12 mouse cellular contexts compared by ENCODE assay signal in the genomic region with DNA sequence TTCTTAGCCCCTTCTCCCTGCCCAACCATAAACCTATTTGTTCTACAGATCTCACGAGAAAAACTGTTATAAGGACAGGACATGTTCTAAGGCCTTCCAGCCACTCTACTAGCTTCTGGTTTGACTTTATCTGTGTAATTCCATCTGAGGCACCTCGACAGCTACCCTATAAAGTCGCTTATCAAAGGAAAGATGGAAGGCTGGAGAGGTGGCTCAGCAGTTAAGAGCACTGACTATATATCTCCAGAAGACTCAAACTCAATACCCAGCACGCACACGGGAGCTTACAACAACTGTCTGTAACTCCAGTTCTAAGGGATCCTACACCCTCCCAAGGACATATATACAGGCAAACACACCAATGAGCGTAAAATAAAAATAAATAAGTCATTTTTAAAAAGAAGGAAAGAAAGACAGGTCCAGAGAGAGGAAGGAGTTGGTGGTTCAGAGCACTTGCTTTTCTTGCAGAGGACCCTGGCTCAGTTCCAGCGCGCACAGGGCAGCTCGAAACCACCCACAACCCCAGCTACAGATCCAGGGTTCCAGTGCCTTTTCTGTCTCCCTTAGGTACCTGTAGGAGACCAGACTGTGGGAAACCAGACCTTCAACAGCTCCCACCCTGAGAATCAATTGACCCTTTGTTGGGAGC.
"Had no signal": no experiment of that assay in that cellular context is flagged by ENCODE, and none has a peak within 500 bp of the region (broad histone marks: within the 10 kb centered on the region; RNA-seq: fewer than 3 reads in every experiment).

No protein-coding gene starts in this region.

- H3K27me3 ChIP-seq: intestine, embryonic 15.5 days; kidney, embryonic 15.5 days; limb, embryonic 13.5 days; neural tube, embryonic 12.5 days had no signal

- H3K4me2 ChIP-seq: intestine, embryonic 15.5 days; kidney, embryonic 15.5 days; limb, embryonic 13.5 days; neural tube, embryonic 12.5 days had no signal

- ATAC-seq: intestine, embryonic 15.5 days had no signal

- DNase-seq: kidney, adult 2 months; kidney, postnatal 14 days; left cerebral cortex, postnatal 4 days; lung, adult 18-20 months; lung, postnatal 36 days; midbrain, embryonic 14.5 days had no signal

- H3K4me3 ChIP-seq: intestine, embryonic 15.5 days; kidney, embryonic 15.5 days; limb, embryonic 13.5 days; midbrain, embryonic 10.5 days; neural tube, embryonic 12.5 days had no signal

- H3K27ac ChIP-seq: intestine, embryonic 15.5 days; kidney, embryonic 15.5 days; limb, embryonic 13.5 days; midbrain, embryonic 10.5 days; neural tube, embryonic 12.5 days; stomach, postnatal 0 days had no signal

- H3K9me3 ChIP-seq: intestine, embryonic 15.5 days; neural tube, embryonic 12.5 days had no signal

- H3K36me3 ChIP-seq: intestine, embryonic 15.5 days; kidney, embryonic 15.5 days; limb, embryonic 13.5 days; midbrain, embryonic 10.5 days; neural tube, embryonic 12.5 days had no signal

- H3K9ac ChIP-seq: intestine, embryonic 15.5 days; kidney, embryonic 15.5 days; limb, embryonic 13.5 days; neural tube, embryonic 12.5 days had no signal
